Mouse (Mus musculus) heart, embryonic 14.5 days (tissue): ENCODE results near the gene Actn4. TPM values are rescaled to one million over a fixed set of nuclear protein-coding genes. Genes with fewer than 3 reads are reported as not detected.

Experiments
- ATAC-seq: fragments of 200-750 bp; cut with Nextera tagmentation; 2 replicates; pipeline ENCODE4 v1.8.0; 2017; ENCODE audit warnings: low read depth, moderate TSS enrichment; ENCODE audit not compliant: insufficient number of reproducible peaks, insufficient read depth, low FRiP score
- H3K27ac ChIP-seq, 2 experiments: fragments of 200-500 bp in 1 of 2; fragments of 300-500 bp in 1 of 2; sonication (generic) in 1 of 2; replicated peaks in 1 of 2; 2 replicates each; pipeline ENCODE4 v1.5.1; 2012 to 2014; ENCODE audit warnings: low read depth in 2 of 2, low read length in 2 of 2, control low read depth in 1 of 2, mild to moderate bottlenecking in 1 of 2, mixed read lengths in 1 of 2; ENCODE audit not compliant: control insufficient read depth in 1 of 2, insufficient read depth in 1 of 2
- H3K27me3 ChIP-seq: fragments of 300-500 bp; sonication (generic); 2 replicates; pipeline ENCODE4 v1.6.1; 2014; ENCODE audit warnings: mild to moderate bottlenecking, low read length, control low read depth; ENCODE audit not compliant: control insufficient read depth, insufficient read depth
- H3K36me3 ChIP-seq: fragments of 300-500 bp; sonication (generic); 2 replicates; pipeline ENCODE4 v1.6.1; 2014; ENCODE audit warnings: mild to moderate bottlenecking, control low read depth, low read length, mixed read lengths; ENCODE audit not compliant: control insufficient read depth, insufficient read depth
- H3K4me1 ChIP-seq, 2 experiments: fragments of 200-500 bp in 1 of 2; fragments of 300-500 bp in 1 of 2; sonication (generic) in 1 of 2; 2 replicates each; pipeline ENCODE4 v1.6.1; 2012 to 2014; ENCODE audit warnings: low read length in 2 of 2, control low read depth in 1 of 2, mixed read lengths in 1 of 2; ENCODE audit not compliant: control insufficient read depth in 2 of 2, insufficient read depth in 2 of 2
- H3K4me2 ChIP-seq: fragments of 300-500 bp; sonication (generic); 2 replicates; pipeline ENCODE4 v1.6.1; 2014; ENCODE audit warnings: mild to moderate bottlenecking, low read length
- H3K4me3 ChIP-seq, 2 experiments: fragments of 200-500 bp in 1 of 2; fragments of 300-500 bp in 1 of 2; sonication (generic) in 1 of 2; 2 replicates each; pipeline ENCODE4 v1.5.1; 2012 to 2014; ENCODE audit warnings: low read length in 2 of 2, mild to moderate bottlenecking in 2 of 2, control low read depth in 1 of 2, low read depth in 1 of 2, moderate library complexity in 1 of 2; ENCODE audit not compliant: control insufficient read depth in 1 of 2, insufficient read depth in 1 of 2
- H3K9ac ChIP-seq: fragments of 300-500 bp; sonication (generic); 2 replicates; pipeline ENCODE4 v1.6.1; 2014; ENCODE audit warnings: mild to moderate bottlenecking, low read length
- H3K9me3 ChIP-seq: fragments of 300-500 bp; sonication (generic); 2 replicates; pipeline ENCODE4 v1.6.1; 2016; ENCODE audit warnings: low read length, control low read depth; ENCODE audit not compliant: control insufficient read depth
- WGBS: fragments of 180-500 bp; shearing (Covaris S2); extraction: QIAGEN DNeasy Blood & Tissue Kit; methylation state at CpG from one replicate; pipeline ENCODE4 v1.1.7; 2014; 5-methylcytosine and 5-hydroxymethylcytosine counted together
- polyA plus RNA-seq: library from polyadenylated mRNA; unstranded; fragments of >200 nt; fragmentation: Nextera tagmentation; extraction: Ambion mirVana; gene quantifications from 2 replicates; pipeline ENCODE4 v1.2.1, GENCODE M21; 2014

The Actn4 gene
- polyA plus RNA-seq, 1 experiment from 2014 or later: 221 TPM

GRCm38 (mm10) chr7:28907195-28907594 lies 54.9 kb downstream of the Actn4 start:
- Histone ChIP-seq H3K4me2 (no peak overlapping the region), H3K9ac (no peak overlapping the region), H3K4me1 (peaks cover 7 to 26% of the 10 kb centered on the region in 2 experiments; a peak in 3 of 4 replicates), H3K4me3 (no peak overlapping the region), H3K27ac (no peak overlapping the region), H3K9me3 (no peaks in the 10 kb centered on the region), H3K27me3 (no peaks in the 10 kb centered on the region), H3K36me3 (peaks cover 100% of the 10 kb centered on the region)
- WGBS: 85% methylated on average over 5 of the region's 5 CpGs
- ATAC-seq: no peak

- Histone ChIP-seq H3K27me3 (no peaks in the 10 kb centered on the region), H3K27ac (peak overlapping the region; percentile 2 to 91; a peak in 3 of 4 replicates), H3K4me3 (no peak overlapping the region), H3K36me3 (peaks cover 100% of the 10 kb centered on the region), H3K9me3 (no peaks in the 10 kb centered on the region), H3K9ac (peak overlapping the region; percentile 21; the same call in 1 of the 2 replicates), H3K4me2 (no peak overlapping the region), H3K4me1 (peaks cover 15 to 38% of the 10 kb centered on the region in 2 experiments)
- WGBS: 63% methylated on average over 10 of the region's 10 CpGs
- no peak; the same call in 1 of the 2 replicates for ATAC-seq
These were observed 58.4 kb downstream of the Actn4 start for GRCm38 (mm10) chr7:28903778-28904177.

GRCm38 (mm10) chr7:28902809-28903208 lies 59.3 kb downstream of the Actn4 start:
- H3K4me1 ChIP-seq: peaks cover 15 to 38% of the 10 kb centered on the region in 2 experiments
- no peak overlapping the region for H3K4me2 ChIP-seq
- H3K4me3 ChIP-seq: no peak overlapping the region
- 89% methylated on average over 3 of the region's 3 CpGs for WGBS
- H3K27me3 ChIP-seq: no peaks in the 10 kb centered on the region
- peaks cover 100% of the 10 kb centered on the region for H3K36me3 ChIP-seq
- H3K9ac ChIP-seq: peak overlapping the region; percentile 59; the same call in 1 of the 2 replicates
- no peak for ATAC-seq
- H3K9me3 ChIP-seq: no peaks in the 10 kb centered on the region
- peak overlapping the region; percentile 19 to 91; a peak in 3 of 4 replicates for H3K27ac ChIP-seq

GRCm38 (mm10) chr7:28902180-28902579 lies 60.0 kb downstream of the Actn4 start:
- Histone ChIP-seq H3K4me3 (no peak overlapping the region), H3K27ac (peak overlapping the region; percentile 81 to 91; a peak in 3 of 4 replicates), H3K4me1 (peaks cover 15 to 38% of the 10 kb centered on the region in 2 experiments), H3K4me2 (no peak overlapping the region), H3K36me3 (peaks cover 100% of the 10 kb centered on the region), H3K9me3 (no peaks in the 10 kb centered on the region), H3K27me3 (no peaks in the 10 kb centered on the region), H3K9ac (peak overlapping the region; percentile 59)
- ATAC-seq: no peak
- 81% methylated on average over 6 of the region's 6 CpGs for WGBS

GRCm38 (mm10) chr7:28901311-28902125 lies 60.6 kb downstream of the Actn4 start:
- Histone ChIP-seq H3K36me3 (peaks cover 100% of the 10 kb centered on the region), H3K9me3 (no peaks in the 10 kb centered on the region), H3K27ac (peak overlapping the region; percentile 81 to 91), H3K27me3 (no peaks in the 10 kb centered on the region), H3K4me2 (no peak overlapping the region), H3K9ac (peak overlapping the region; percentile 51), H3K4me1 (peaks cover 15 to 40% of the 10 kb centered on the region in 2 experiments), H3K4me3 (no peak overlapping the region)
- ATAC-seq: peak; percentile 52
- 71% methylated on average over 13 of the region's 13 CpGs for WGBS

GRCm38 (mm10) chr7:28899972-28900371 lies 62.2 kb downstream of the Actn4 start:
- Histone ChIP-seq H3K4me3 (no peak overlapping the region), H3K9ac (no peak overlapping the region), H3K4me1 (peaks cover 26 to 55% of the 10 kb centered on the region in 2 experiments), H3K27me3 (no peaks in the 10 kb centered on the region), H3K36me3 (peaks cover 100% of the 10 kb centered on the region), H3K27ac (0 out of 4 replicates have a peak overlapping the region, but pooled peaks of 1 of the 2 experiments have one; percentile 91), H3K9me3 (no peaks in the 10 kb centered on the region), H3K4me2 (no peak overlapping the region)
- ATAC-seq: no peak
- 80% methylated on average over 4 of the region's 4 CpGs for WGBS

GRCm38 (mm10) chr7:28897661-28898060 lies 64.5 kb downstream of the Actn4 start:
- H3K4me3 ChIP-seq: no peak overlapping the region
- ATAC-seq: no peak
- H3K9ac ChIP-seq: no peak overlapping the region
- H3K27ac ChIP-seq: no peak overlapping the region
- H3K4me2 ChIP-seq: no peak overlapping the region
- WGBS: 88% methylated on average over 6 of the region's 6 CpGs
- H3K36me3 ChIP-seq: peaks cover 98% of the 10 kb centered on the region
- peaks cover 32 to 51% of the 10 kb centered on the region in 2 experiments for H3K4me1 ChIP-seq
- H3K27me3 ChIP-seq: no peaks in the 10 kb centered on the region
- H3K9me3 ChIP-seq: no peaks in the 10 kb centered on the region
